Mouse (Mus musculus): ENCODE measurements at regions not wholly inside any gene's neighbourhood (a gene's known extent, or its start where the extent isn't known, plus 50 kb on each side); places are given as distances from the start of the nearest gene placed in this dataset.
"Not testable (repeated sequence)": the region's sequence is repeated elsewhere in the genome, so short reads cannot be mapped to it uniquely, and the experiment has no call there.

- no peak for DNase-seq (ENCODE audit: low spot score in 2 of 2)
Observed at GRCm38 (mm10) chr17:58820588-58821195, 170.5 kb downstream of the Pdzph1 start.

GRCm38 (mm10) chr17:58819339-58819738, 171.8 kb downstream of the Pdzph1 start:
- DNase-seq (ENCODE audit: low spot score in 2 of 2), result no peak

DNA sequence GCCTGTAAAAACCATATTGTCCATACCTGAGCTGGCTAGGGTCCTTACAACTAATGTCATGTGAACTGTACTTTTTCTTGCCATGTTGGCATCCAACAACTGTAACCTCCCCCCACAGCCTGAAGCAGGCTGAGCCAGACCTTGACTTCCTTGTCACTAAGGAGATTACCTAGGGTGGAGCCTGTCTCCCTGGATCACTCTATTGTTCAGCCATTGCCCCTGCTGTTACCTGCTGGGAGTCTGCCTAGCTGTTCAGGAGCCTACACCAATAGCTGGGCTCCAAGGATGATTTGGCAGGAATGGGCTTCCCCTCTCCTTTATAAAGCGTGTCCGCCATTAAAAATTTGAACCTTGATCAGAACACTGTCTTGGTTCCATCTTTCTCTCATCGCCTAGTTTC, 215.7 kb downstream of the Pdzph1 start:
- not testable (repeated sequence) for DNase-seq (ENCODE audit: low spot score in 2 of 2)

GRCm38 (mm10) chr17:58773595-58773994, 217.6 kb downstream of the Pdzph1 start:
- DNase-seq (ENCODE audit: low spot score in 2 of 2), result no peak

DNA sequence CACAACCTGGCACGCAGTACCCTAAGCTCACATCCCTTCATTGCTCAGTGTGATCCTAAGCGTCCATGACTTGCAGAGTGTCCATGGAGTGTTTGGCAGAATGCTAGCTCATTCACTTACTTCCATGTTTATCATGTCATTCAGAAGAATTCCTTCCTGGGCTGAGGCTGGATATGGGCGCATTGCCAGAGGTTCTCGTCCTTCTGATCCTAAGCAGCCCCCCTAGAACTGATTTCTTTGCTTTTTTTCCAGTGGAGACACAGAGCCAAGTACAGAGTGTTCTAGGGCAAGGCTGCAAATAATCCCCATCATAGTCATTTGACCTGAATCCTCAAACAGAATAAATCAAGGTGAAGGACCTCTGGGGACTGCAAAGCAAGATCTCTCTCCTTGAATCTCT, 226.0 kb downstream of the Pdzph1 start:
- DNase-seq (ENCODE audit: low spot score in 2 of 2), result no peak

- peak in 1 of 2 experiments; percentile 9 for DNase-seq (ENCODE audit: low spot score in 2 of 2)
Observed at GRCm38 (mm10) chr17:58749000-58749399, 242.2 kb downstream of the Pdzph1 start.

- DNase-seq (ENCODE audit: low spot score in 2 of 2), result no peak
Observed at GRCm38 (mm10) chr17:58748264-58748663, 242.9 kb downstream of the Pdzph1 start.

DNA sequence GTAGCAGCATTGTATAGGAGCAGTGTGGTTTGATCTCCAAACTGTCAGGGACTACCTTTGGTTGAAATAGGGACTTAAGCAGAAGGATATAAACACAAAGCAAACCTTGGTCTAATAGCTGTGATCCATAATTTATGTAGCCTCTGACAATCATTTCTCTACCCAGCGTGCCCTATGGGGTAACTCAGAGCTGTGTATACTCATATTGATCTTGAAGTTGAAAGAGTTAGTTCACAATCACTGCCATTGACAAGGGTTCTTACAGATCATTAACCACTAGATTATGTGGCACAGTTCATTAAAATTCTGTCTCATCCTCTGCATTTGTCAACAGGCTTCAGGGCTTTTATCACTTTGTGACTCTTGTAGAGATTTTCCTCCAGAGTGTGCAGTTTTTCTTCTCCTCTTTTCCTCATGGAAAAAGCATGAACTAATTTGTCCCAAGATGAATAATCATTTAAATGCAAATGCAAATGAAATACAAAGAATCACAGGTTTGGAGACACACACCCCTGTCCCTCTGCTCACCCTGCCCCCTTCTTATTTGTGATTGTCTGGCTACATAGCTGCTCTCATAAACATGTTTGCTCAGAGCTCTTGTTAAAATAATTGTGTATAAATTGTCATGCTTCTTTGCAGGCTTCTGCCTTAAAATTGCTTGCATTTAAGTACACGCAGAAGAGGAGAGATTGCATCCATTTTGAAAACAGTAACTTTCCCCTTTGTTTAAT, 280.3 kb downstream of the Pdzph1 start:
- DNase-seq (ENCODE audit: low spot score in 2 of 2), result no peak

GRCm38 (mm10) chr17:58690211-58690610, 301.0 kb downstream of the Pdzph1 start:
- no peak for DNase-seq (ENCODE audit: low spot score in 2 of 2)

DNA sequence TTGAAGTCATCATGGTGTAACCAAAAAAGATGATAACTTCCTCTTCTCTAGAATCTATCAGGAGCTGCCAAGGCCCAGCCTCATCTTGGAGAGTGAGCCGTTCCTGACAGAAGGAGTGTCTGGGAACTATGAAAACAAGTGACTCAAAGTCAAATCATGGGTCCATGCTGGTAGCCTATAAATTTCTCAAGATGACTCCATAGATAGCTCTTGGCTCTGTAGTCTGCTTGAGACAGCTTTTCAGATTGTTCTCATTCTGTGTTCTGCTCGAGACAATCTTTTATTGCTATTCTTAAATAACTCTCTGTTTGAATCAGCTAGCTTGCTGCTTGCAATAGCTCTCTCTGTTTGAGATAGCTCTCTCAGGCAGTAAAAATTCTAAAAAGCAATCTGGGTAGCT, 318.9 kb downstream of the Pdzph1 start:
- DNase-seq (ENCODE audit: low spot score in 2 of 2), result no peak

DNA sequence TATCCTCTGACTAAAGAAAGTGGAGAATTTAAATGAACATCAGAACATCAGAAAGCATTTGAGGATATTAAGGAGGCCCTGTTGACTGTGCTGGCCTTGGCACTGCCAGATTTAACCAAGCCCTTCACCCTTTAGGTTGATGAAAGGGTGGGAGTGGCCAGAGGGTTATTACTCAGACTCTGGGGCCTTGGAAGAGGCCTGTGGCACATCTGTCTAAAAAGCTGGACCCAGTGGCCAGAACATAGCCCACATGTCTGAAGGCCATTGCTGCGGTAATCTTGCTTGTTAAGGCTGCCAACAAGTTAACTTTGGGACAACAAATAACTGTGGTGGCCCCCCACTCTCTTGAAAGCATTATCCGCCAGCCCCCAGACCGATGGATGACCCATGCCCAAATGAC, 323.1 kb downstream of the Pdzph1 start:
- no peak for DNase-seq (ENCODE audit: low spot score in 2 of 2)

DNA sequence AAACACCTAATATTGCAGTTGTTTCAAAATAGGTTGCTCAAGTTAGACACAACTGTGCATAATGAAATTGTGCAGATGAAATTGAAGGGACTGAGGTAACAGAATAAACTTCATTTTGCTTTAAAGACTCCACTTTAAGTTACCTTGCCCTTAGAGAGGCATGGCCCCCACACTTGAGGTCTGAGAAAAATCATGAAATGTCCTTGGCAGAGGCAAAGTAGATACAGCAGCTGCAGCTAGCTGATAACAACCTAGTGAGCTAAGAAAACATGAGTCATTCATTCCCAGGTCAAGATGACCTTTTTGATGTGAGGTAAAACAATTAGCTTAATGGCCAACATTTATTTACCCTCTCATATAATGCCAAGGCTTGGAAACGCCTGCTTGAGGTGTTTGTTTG, 347.4 kb downstream of the Pdzph1 start:
- DNase-seq (ENCODE audit: low spot score in 2 of 2), result no peak

DNA sequence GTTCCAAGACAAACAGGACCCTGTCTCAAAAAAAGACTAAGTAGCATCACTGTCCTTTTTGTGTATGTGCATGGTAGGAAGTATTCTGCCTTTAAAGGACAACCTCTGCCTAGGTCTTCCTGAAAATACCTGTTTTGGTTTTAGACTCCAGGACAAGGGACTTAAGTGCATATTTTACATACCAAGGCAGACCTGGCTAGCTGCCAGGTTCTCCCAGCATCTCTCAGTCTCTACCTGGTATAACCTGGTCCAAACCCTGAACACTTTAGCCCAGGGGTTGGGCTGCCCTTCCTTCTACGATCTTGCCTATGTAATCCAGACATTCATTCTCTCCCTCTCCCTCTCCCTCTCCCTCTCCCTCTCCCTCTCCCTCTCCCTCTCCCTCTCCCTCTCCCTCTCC, 348.9 kb downstream of the Pdzph1 start:
- no peak for DNase-seq (ENCODE audit: low spot score in 2 of 2)

DNA sequence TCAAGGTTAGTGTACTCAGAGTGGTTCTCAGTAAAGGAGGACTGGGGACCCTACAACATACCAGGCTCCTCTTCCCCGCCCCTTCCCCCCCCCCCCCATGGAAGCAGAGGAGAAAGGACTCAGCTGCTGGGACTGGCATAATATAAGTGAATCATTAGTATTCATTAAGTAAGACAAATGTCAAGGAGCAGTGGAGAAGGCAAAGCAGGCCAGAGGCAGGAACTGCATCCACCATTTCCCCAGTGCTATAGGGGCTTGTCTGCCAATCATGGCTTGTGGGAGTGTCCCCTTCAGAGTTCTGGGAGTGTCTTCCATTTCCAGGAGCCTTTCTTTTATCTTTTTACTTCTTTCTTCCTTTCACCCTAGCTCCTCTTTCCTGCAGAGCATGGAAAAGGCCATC, 392.3 kb downstream of the Pdzph1 start:
- no peak for DNase-seq (ENCODE audit: low spot score in 2 of 2)

DNA sequence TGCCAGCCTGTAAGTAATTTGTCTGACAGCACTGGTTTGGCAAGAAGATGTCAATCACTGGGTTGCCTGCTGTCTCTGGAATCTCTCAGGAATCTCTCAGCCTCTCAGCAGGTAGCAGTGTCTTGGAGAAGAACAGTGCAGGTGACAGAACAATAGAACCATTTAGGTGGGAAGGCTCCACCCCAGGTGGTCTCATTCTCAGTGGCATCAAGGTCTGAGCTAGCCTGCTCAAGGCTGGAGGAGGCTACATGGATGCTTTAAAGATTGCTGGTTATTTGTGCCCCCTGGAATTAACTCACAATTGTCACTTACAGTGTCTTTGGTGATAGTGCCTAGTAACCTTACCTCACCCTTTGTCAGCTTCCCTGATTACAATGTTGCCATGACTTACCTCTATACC, 394.5 kb downstream of the Pdzph1 start:
- no peak for DNase-seq (ENCODE audit: low spot score in 2 of 2)

- DNase-seq (ENCODE audit: low spot score in 2 of 2), result no peak
Observed at GRCm38 (mm10) chr17:58587946-58588345, 403.2 kb downstream of the Pdzph1 start.

- DNase-seq (ENCODE audit: low spot score in 2 of 2), result no peak
Observed at GRCm38 (mm10) chr17:58572885-58573284, 418.3 kb downstream of the Pdzph1 start.

Measured in gastrocnemius, postnatal 4 days (tissue).